Mouse (Mus musculus): Measurements from ENCODE around the gene Slk.

Slk gene

GRCm38 (mm10) chr19:47651160-47651480 lies 71.6 kb downstream of the Slk start:
- no peak for DNase-seq (ENCODE audit: low read depth in 1 of 2, low spot score in 2 of 2)

- DNase-seq (ENCODE audit: low read depth in 1 of 2, low spot score in 2 of 2): no peak
Observed at GRCm38 (mm10) chr19:47652255-47652654, 72.8 kb downstream of the Slk start.

GRCm38 (mm10) chr19:47653173-47653572 lies 73.7 kb downstream of the Slk start:
- DNase-seq (ENCODE audit: low read depth in 1 of 2, low spot score in 2 of 2): no peak

- DNase-seq (ENCODE audit: low read depth in 1 of 2, low spot score in 2 of 2): no peak
Observed at GRCm38 (mm10) chr19:47654896-47655295, 75.4 kb downstream of the Slk start.

GRCm38 (mm10) chr19:47658914-47659535 lies 79.5 kb downstream of the Slk start:
- no peak for DNase-seq (ENCODE audit: low read depth in 1 of 2, low spot score in 2 of 2)

- DNase-seq (ENCODE audit: low read depth in 1 of 2, low spot score in 2 of 2): no peak
Observed at GRCm38 (mm10) chr19:47659765-47660408, 80.4 kb downstream of the Slk start.

- no peak for DNase-seq (ENCODE audit: low read depth in 1 of 2, low spot score in 2 of 2)
Observed at GRCm38 (mm10) chr19:47667601-47668000, 88.1 kb downstream of the Slk start.

GRCm38 (mm10) chr19:47668399-47668798 lies 88.9 kb downstream of the Slk start:
- no peak for DNase-seq (ENCODE audit: low read depth in 1 of 2, low spot score in 2 of 2)

- no peak for DNase-seq (ENCODE audit: low read depth in 1 of 2, low spot score in 2 of 2)
Observed at GRCm38 (mm10) chr19:47674419-47674818, 94.9 kb downstream of the Slk start.

- no peak for DNase-seq (ENCODE audit: low read depth in 1 of 2, low spot score in 2 of 2)
Observed at GRCm38 (mm10) chr19:47678675-47679074, 99.2 kb downstream of the Slk start.

GRCm38 (mm10) chr19:47689592-47689991 lies 110.1 kb downstream of the Slk start:
- no peak for DNase-seq (ENCODE audit: low read depth in 1 of 2, low spot score in 2 of 2)

GRCm38 (mm10) chr19:47691994-47692393 lies 112.5 kb downstream of the Slk start, which contains the start of gene Col17a1:
TSS of gene Col17a1 (minus strand) at chr19:47692094.
- no peak for DNase-seq (ENCODE audit: low read depth in 1 of 2, low spot score in 2 of 2)

Data from monocyte, adult 2 months (primary cell).